Mouse (Mus musculus): ENCODE measurements around the gene Ubap1.

DNA sequence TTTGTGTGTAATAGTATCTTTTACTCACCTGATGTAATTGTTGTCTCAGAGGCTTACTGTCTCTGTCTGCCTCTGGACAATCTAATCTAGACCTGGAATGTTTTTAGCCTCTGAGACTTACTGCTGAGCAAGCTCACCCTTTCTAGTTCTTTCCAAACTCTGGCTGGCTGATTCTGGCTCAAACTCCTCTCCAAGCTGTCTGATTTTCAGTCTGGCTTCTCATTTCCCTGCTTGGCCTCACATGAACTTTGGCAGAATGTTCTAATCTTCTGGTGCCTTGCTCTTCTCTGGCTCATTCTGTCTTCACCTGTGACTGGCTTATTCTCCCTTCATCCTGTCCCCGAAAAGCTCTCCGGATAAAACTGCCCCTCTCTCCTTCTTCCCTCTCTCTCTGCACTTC, 2.8 kb upstream of the Ubap1 start:
- TF ChIP-seq CTCF (IDR thresholded peaks at IDR 0.05; ENCODE audit: insufficient read depth, low read length) (no peak), POLR2A (IDR thresholded peaks at IDR 0.05; ENCODE audit: borderline replicate concordance, extremely low read depth, low read depth, low read length) (no peak)
